Mouse (Mus musculus): ENCODE results near the gene Wdr27. TPM values are rescaled to one million over a fixed set of nuclear protein-coding genes. Genes with fewer than 3 reads are reported as not detected.
A peak's percentile ranks its signal among the peaks of the same experiment; 100 is the strongest.
"Not testable (repeated sequence)": the region's sequence is repeated elsewhere in the genome, so short reads cannot be mapped to it uniquely, and the experiment has no call there.

Gene Wdr27
- total and polyA plus RNA-seq, 3 experiments, result 1.7 to 2.3 (median 2.1) TPM

GRCm38 (mm10) chr17:14992522-14993138 lies 49.7 kb upstream of the Wdr27 start:
- in situ Hi-C loops (cut with MboI; ENCODE audit: low pct_ligation_motif_present, low pct_unique_long_range_greater_than_20kb, low sequenced_read_pairs); H3K9me3 ChIP-seq (replicated peaks; ENCODE audit: low read length); H3K27ac ChIP-seq (ENCODE audit: insufficient read depth, low read depth); H3K4me3 ChIP-seq (replicated peaks in 1 of 3; ENCODE audit: low read depth in 2 of 3, low read length in 2 of 3, poor library complexity in 1 of 3); H3K79me2 ChIP-seq (replicated peaks; ENCODE audit: control insufficient read depth, extremely low read depth, insufficient read depth, poor library complexity, severe bottlenecking); dilution Hi-C loops (cut with MboI; ENCODE audit: extremely low pct_ligation_motif_present, extremely low pct_unique_long_range_greater_than_20kb, low sequenced_read_pairs); H3K36me3 ChIP-seq (replicated peaks in 1 of 2; ENCODE audit: control insufficient read depth in 1 of 2, insufficient read depth in 1 of 2, low read length in 1 of 2); H3K4me2 ChIP-seq (ENCODE audit: insufficient read depth, low read depth, poor library complexity, severe bottlenecking); H3K9ac ChIP-seq (ENCODE audit: insufficient read depth, low read depth); H3K27me3 ChIP-seq (replicated peaks); H3K4me1 ChIP-seq (ENCODE audit: control insufficient read depth in 1 of 2, insufficient read depth in 2 of 2); DNase-seq (ENCODE audit: extremely low read depth): not testable (repeated sequence)

- H3K9ac ChIP-seq (ENCODE audit: insufficient read depth, low read depth); in situ Hi-C loops (cut with MboI; ENCODE audit: low pct_ligation_motif_present, low pct_unique_long_range_greater_than_20kb, low sequenced_read_pairs); H3K4me1 ChIP-seq (ENCODE audit: control insufficient read depth in 1 of 2, insufficient read depth in 2 of 2); H3K79me2 ChIP-seq (replicated peaks; ENCODE audit: control insufficient read depth, extremely low read depth, insufficient read depth, poor library complexity, severe bottlenecking); H3K27me3 ChIP-seq (replicated peaks); DNase-seq (ENCODE audit: extremely low read depth); H3K9me3 ChIP-seq (replicated peaks; ENCODE audit: low read length); H3K36me3 ChIP-seq (replicated peaks in 1 of 2; ENCODE audit: control insufficient read depth in 1 of 2, insufficient read depth in 1 of 2, low read length in 1 of 2); dilution Hi-C loops (cut with MboI; ENCODE audit: extremely low pct_ligation_motif_present, extremely low pct_unique_long_range_greater_than_20kb, low sequenced_read_pairs); H3K4me3 ChIP-seq (replicated peaks in 1 of 3; ENCODE audit: low read depth in 2 of 3, low read length in 2 of 3, poor library complexity in 1 of 3): not testable (repeated sequence)
- Histone ChIP-seq H3K27ac (ENCODE audit: insufficient read depth, low read depth) (peak overlapping the region; percentile 73), H3K4me2 (ENCODE audit: insufficient read depth, low read depth, poor library complexity, severe bottlenecking) (peak overlapping the region; percentile 29; the same call in 1 of the 2 replicates)
Observed at GRCm38 (mm10) chr17:14990116-14990702, 47.3 kb upstream of the Wdr27 start.

GRCm38 (mm10) chr17:14978362-14979038 lies 35.5 kb upstream of the Wdr27 start, which contains the start of the genes 9030025P20Rik and Gm3417:
9030025P20Rik (plus strand) TSS chr17:14978468.
Gm3417 (minus strand) TSS chr17:14978790.
- H3K27ac ChIP-seq (ENCODE audit: insufficient read depth, low read depth); H3K4me1 ChIP-seq (ENCODE audit: control insufficient read depth in 1 of 2, insufficient read depth in 2 of 2); H3K4me2 ChIP-seq (ENCODE audit: insufficient read depth, low read depth, poor library complexity, severe bottlenecking); H3K79me2 ChIP-seq (replicated peaks; ENCODE audit: control insufficient read depth, extremely low read depth, insufficient read depth, poor library complexity, severe bottlenecking); DNase-seq (ENCODE audit: extremely low read depth); dilution Hi-C loops (cut with MboI; ENCODE audit: extremely low pct_ligation_motif_present, extremely low pct_unique_long_range_greater_than_20kb, low sequenced_read_pairs); H3K9me3 ChIP-seq (replicated peaks; ENCODE audit: low read length); H3K27me3 ChIP-seq (replicated peaks); in situ Hi-C loops (cut with MboI; ENCODE audit: low pct_ligation_motif_present, low pct_unique_long_range_greater_than_20kb, low sequenced_read_pairs); H3K36me3 ChIP-seq (replicated peaks in 1 of 2; ENCODE audit: control insufficient read depth in 1 of 2, insufficient read depth in 1 of 2, low read length in 1 of 2): not testable (repeated sequence)
- peak within 1 kb of the TSS; percentile 48; the same call in 1 of the 2 replicates for H3K9ac ChIP-seq (ENCODE audit: insufficient read depth, low read depth)
- peak within 1 kb of the TSS in 1 of 3 experiments; percentile 34 for H3K4me3 ChIP-seq (replicated peaks in 1 of 3; ENCODE audit: low read depth in 2 of 3, low read length in 2 of 3, poor library complexity in 1 of 3)

GRCm38 (mm10) chr17:14977718-14978361 lies 34.9 kb upstream of the Wdr27 start:
- H3K4me2 ChIP-seq (ENCODE audit: insufficient read depth, low read depth, poor library complexity, severe bottlenecking); H3K9me3 ChIP-seq (replicated peaks; ENCODE audit: low read length); DNase-seq (ENCODE audit: extremely low read depth); dilution Hi-C loops (cut with MboI; ENCODE audit: extremely low pct_ligation_motif_present, extremely low pct_unique_long_range_greater_than_20kb, low sequenced_read_pairs); H3K79me2 ChIP-seq (replicated peaks; ENCODE audit: control insufficient read depth, extremely low read depth, insufficient read depth, poor library complexity, severe bottlenecking); in situ Hi-C loops (cut with MboI; ENCODE audit: low pct_ligation_motif_present, low pct_unique_long_range_greater_than_20kb, low sequenced_read_pairs); H3K36me3 ChIP-seq (replicated peaks in 1 of 2; ENCODE audit: control insufficient read depth in 1 of 2, insufficient read depth in 1 of 2, low read length in 1 of 2); H3K27me3 ChIP-seq (replicated peaks); H3K27ac ChIP-seq (ENCODE audit: insufficient read depth, low read depth); H3K4me1 ChIP-seq (ENCODE audit: control insufficient read depth in 1 of 2, insufficient read depth in 2 of 2): not testable (repeated sequence)
- H3K9ac ChIP-seq (ENCODE audit: insufficient read depth, low read depth), result peak overlapping the region; percentile 48; the same call in 1 of the 2 replicates
- H3K4me3 ChIP-seq (replicated peaks in 1 of 3; ENCODE audit: low read depth in 2 of 3, low read length in 2 of 3, poor library complexity in 1 of 3), result peak overlapping the region in 1 of 3 experiments; percentile 34

- H3K4me1 ChIP-seq (ENCODE audit: control insufficient read depth in 1 of 2, insufficient read depth in 2 of 2); H3K9me3 ChIP-seq (replicated peaks; ENCODE audit: low read length); H3K27me3 ChIP-seq (replicated peaks); H3K79me2 ChIP-seq (replicated peaks; ENCODE audit: control insufficient read depth, extremely low read depth, insufficient read depth, poor library complexity, severe bottlenecking); H3K9ac ChIP-seq (ENCODE audit: insufficient read depth, low read depth); H3K4me2 ChIP-seq (ENCODE audit: insufficient read depth, low read depth, poor library complexity, severe bottlenecking); H3K27ac ChIP-seq (ENCODE audit: insufficient read depth, low read depth); dilution Hi-C loops (cut with MboI; ENCODE audit: extremely low pct_ligation_motif_present, extremely low pct_unique_long_range_greater_than_20kb, low sequenced_read_pairs); in situ Hi-C loops (cut with MboI; ENCODE audit: low pct_ligation_motif_present, low pct_unique_long_range_greater_than_20kb, low sequenced_read_pairs); H3K4me3 ChIP-seq (replicated peaks in 1 of 3; ENCODE audit: low read depth in 2 of 3, low read length in 2 of 3, poor library complexity in 1 of 3); H3K36me3 ChIP-seq (replicated peaks in 1 of 2; ENCODE audit: control insufficient read depth in 1 of 2, insufficient read depth in 1 of 2, low read length in 1 of 2); DNase-seq (ENCODE audit: extremely low read depth): not testable (repeated sequence)
Observed at GRCm38 (mm10) chr17:14968373-14968913, 25.5 kb upstream of the Wdr27 start.

Data from CH12.LX (cell line).